Mouse (Mus musculus) NIH3T3 (cell line): ENCODE data around the gene Anapc15.

Source experiments
- DNase-seq: peaks from one replicate; pipeline ENCODE4 v3.0.0-alpha.2; 2012; ENCODE audit warnings: low read depth

The Anapc15 gene

DNA sequence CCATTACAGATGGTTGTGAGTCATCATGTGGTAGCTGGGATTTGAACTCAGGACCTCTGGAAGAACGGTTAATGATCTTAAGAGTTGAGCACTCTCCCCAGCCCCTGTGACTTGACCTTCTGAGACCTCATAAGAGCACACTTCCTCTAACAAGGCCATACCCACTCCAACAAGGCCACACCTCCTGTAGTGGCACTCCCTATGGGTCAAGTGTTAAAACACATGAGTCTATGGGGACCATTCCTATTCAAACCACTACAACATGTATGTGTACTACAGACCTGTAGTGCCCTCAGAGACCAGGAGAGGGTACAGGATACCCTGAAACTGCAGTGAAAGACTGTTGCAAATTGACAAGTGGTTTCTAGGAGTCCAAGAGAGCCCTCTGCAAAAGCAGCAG is 15.6 kb upstream of the Anapc15 start:
- no peak for DNase-seq

DNA sequence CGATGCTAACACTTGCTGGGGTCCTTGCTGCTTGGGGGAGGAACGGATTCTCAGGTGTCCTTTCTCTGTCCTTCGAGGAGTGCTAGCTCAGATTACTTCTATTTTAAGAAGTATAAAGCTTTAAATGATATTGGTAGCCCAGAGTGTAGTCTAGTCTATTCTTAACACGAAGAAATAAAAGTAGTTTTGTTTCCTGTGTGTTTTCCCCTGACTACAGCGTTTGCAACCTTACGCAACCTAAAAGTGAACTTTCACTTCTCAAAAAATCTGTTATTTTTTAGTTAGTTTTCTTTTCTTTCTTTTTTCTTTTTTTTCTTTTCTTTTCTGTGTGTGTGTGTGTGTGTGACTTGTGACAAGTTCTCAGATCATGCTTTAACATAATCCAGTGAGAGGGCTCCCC is 11.8 kb upstream of the Anapc15 start:
- no peak for DNase-seq

DNA sequence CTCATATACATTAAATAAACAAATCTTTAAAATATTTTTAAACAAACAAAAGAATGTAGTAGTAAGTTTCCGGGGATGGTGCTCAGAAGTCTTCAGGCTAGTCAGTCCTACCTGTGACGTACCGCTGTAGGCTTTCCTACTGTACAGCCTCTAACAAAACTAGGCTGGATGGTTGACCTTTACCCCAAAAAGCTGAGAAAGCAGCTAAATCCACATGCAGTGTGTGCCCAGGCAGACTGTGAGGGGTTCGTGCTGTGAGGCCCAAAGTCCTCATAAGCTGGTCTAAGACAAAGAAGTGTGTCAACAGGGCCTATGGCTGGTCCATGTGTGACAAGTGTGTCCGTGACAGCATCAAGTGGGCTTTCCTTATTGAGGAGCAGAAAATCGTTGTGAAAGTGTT is 10.7 kb upstream of the Anapc15 start:
- DNase-seq = no peak

- peak; percentile 73 for DNase-seq
Measured at GRCm38 (mm10) chr7:101853816-101854215, 9.7 kb upstream of the Anapc15 start.

GRCm38 (mm10) chr7:101857094-101857493 is 6.4 kb upstream of the Anapc15 start, which contains the start of gene Folr2:
Gene Folr2 (minus strand): TSS chr7:101857194.
- DNase-seq = no peak

GRCm38 (mm10) chr7:101858362-101858761 is 5.2 kb upstream of the Anapc15 start:
- no peak for DNase-seq

- peak; percentile 77 for DNase-seq
Measured at GRCm38 (mm10) chr7:101860978-101861377, 2.5 kb upstream of the Anapc15 start.

GRCm38 (mm10) chr7:101862291-101862690 is 1.2 kb upstream of the Anapc15 start:
- DNase-seq = no peak

DNA sequence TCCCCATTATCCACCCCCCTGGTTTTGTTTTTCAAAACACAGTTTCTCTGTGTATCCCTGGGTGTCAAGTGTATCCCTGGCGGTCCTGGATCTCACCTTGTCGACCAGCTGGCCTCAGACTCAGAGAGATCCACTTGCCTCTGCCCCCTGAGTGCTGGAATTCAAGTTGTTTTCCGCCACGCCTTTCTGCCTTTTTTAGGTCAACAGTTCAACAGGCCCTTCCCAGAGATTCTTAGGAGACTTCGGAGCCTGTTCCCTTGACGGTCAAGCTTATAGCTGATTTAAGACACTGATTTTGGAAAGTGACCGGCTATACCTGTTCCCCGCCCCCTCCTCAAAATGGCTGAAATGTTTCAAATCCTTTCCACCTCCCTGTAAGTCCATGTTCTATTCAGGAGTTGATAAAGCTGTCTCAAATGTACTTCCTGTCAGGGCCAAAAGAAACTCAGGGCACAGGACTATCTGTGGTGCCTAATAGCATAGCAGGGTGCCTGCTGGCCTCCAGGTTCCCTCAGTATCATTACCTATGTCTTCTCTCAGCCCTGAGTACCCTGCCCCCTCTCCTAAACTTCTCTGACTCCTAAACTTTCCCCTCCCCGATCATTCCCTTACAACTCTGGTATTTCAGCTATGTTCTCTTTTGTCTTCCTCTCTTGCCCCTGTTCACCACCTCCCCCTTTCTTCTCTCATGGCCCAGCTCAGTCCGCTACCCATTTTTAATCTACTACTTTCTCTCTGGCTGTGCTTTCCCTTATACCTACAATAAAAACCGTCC is 3.2 kb downstream of the Anapc15 start:
- DNase-seq = no peak

DNA sequence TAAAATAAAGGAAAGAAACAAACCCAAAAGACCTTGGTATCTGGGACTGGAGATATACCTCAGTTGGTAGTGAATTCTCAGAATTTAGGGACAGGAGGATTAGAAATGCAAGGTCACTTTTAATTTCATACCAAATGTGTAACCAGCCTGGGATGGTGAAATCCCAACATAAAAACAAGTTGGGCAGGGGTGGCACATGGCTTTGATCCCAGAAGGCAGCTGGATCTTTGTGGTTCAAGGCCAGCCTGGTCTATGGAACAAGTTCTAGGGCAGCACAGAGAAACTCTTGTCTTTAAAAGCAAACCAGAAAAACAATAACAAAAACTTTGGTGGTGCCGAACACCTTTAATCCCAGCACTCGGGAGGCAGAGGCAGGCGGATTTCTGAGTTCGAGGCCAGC is 4.0 kb downstream of the Anapc15 start:
- DNase-seq = no peak

DNA sequence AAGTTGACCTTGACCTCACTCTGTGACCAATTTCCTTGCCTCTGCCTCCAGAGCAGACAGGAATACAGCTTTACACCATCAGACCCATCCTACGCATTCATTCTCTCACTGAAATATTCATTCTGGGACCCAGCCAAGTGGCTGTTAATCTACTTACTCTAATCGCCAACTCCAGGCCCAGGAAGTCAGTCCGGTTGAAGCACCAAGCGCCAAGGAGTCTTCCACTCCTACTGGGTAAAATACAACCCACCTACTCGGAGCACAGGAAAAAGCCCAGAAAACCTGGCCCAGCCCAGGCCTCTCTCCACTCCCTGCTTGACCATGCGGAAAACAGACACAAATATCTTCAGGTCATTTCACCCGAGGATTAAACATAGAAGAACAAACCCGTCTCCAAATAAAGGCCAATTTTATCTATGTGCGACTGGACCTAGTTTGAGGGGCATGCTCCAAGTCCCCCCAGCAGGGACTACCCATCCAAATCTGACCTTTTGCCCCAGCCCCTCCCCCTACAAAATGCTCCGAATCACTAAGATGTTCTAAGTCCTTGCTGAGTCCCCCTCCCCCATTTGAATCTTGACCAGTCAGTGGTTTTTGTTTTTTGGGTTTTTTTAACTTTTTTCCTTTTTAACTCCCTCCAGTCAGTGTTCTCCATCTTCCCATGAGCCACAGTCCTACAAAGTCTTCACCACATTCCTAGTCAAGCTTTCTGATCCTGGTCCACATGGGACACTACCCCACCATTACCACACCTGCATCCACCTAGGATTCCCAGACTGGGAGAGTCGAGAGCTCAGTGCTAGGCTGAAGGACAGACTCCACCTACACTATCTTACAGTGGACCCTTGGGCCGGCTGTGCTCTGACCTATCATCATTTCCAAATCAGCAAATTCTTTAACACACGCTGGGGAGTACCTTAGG is 5.0 kb downstream of the Anapc15 start:
- no peak for DNase-seq

GRCm38 (mm10) chr7:101869163-101869500 is 5.6 kb downstream of the Anapc15 start:
- no peak for DNase-seq

DNA sequence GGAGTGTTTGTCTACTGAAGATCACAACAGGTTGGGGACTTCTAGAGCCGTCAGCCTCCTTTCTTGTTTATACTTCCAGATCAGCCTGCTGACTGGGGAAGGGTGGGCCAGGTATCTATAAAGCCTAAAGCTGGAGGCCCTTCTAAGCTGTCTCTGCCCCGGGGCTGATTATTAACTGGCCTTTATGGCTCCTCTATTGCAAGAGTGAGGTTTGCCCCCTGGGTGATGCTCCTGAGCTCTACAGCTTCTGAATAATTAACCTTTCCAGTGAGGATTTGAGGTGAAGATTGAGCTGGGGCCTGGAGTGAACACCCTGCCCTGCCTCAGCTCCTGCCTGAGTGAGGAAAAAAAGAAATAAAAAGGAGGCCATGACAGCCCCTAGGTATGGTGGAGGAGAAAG is 7.1 kb downstream of the Anapc15 start, which contains the start of gene Folr1:
Folr1 (minus strand) TSS at position 160 of the 400 bp plus-strand sequence.
- no peak for DNase-seq

- DNase-seq = no peak
Measured at GRCm38 (mm10) chr7:101871296-101871695, 7.8 kb downstream of the Anapc15 start.

- no peak for DNase-seq
Measured at GRCm38 (mm10) chr7:101875978-101876377, 12.5 kb downstream of the Anapc15 start.

DNA sequence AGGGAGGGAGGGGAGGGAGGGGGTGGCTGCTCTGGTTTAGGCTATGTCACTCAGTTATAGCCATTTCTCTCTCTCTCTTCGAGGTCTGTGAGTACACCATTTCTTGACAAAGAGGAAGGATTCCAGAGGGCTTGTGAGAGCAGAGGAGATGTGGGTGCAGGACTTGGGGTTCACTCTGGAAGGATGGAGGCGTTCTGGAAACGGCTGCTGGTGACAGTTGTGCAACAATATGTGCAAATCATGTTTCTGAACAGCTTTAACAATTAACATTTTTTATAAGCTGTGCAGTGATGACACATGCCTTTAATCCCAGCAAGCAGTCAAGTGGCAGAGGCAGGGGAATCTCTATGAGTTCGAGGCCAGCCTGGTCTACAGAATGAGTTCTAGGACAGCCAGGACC is 17.3 kb downstream of the Anapc15 start:
- no peak for DNase-seq

DNA sequence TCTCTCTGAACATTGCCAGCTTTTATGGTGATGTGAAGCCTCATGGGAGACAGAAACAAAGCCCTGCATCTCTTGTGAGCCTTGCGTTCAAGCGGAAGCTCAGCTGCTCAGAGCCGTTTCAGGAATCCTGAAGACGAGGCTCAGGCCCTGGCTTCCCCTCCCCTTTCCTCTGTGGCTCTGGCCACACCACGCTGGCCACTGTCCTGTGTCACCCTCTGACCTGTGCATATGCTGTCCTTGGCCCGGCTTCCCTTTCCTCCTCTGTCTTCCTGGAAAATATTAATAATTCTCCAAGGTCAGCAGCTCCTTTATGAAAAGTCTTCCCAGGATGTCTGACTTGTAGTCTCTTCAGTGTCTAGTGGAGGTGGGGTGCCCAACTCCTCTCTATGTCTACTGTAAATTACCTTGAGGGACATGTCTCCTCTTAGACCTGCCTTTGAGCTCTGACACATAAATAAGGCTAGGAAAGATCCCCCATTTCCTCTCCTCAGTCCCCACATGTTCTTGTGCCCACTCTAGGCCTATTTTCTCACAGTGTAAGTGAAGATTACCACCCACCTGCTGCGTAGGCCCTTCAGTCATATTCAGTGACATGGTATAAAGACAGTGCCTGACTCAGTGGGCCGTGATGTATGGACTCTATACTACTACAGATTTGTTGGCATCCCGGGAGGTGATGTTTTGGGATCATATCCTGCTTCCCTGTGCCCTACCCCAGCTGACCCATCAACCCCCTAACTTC is 19.1 kb downstream of the Anapc15 start:
- DNase-seq = no peak

DNA sequence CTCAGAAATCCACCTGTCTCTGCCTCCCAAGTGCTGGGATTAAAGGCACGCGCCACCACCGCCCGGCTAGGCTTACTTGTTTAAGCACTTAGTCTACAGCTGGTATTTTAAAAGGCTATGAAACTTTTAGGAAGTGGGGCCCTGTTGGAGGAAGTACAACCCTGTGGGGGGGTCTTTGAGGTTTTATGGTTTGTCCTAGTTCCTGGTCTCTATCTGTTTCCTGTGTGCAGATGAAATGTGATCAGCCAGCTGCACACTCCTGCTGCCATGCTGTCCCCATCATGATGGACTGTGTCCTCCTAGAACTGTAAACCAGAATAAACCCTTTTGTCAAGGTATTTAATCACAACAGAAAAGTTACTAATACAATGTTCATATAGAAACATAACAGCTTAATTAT is 20.6 kb downstream of the Anapc15 start:
- no peak for DNase-seq

DNA sequence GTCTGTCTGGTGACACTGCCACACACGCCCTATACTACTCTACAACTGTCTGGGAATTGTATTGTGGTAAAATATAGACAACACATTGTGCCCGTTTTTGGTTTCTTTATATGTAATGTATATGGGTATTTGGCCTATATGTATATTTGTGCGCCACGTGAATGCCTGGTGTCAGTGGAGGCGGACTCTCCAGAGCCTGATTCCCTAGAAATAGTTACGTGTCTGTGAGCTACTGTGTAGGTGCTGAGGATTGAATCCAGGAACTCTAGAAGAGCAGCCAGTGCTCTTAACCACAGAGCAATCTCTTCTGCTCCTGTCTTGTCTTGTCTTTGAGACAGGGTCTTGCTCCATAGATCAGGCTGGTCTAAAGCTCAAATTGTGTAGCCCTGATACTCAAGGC is 22.8 kb downstream of the Anapc15 start:
- DNase-seq = no peak

DNA sequence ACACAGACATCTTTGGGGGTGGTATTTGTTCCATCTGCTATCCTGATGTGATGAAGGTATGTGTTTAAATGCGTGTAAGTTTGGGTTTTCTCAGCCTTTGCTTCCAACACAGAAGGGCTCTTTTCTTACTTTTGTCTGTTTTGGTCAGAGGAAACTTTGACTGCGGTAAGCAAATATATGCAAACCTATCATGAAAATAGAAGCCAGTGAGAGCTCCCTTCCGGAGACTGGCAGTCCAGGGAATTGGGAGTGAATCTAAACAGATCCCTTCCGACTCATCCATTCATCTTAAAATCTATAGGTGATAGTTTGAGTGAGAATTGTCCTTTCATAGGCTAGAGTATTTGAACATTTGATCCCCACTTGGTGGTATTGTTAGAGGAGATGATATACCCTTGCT is 24.9 kb downstream of the Anapc15 start:
- DNase-seq = no peak

GRCm38 (mm10) chr7:101895695-101896094 is 32.2 kb downstream of the Anapc15 start:
- no peak for DNase-seq
